Mouse (Mus musculus) hematopoietic stem cell, adult 5-6 weeks (primary cell): ENCODE results near the gene Slc38a8. TPM values are rescaled to one million over a fixed set of nuclear protein-coding genes. Genes with fewer than 3 reads are reported as not detected.

Source experiments
- total RNA-seq: library from RNA; stranded (forward); fragments of 172-1452, 232-1000 nt; gene quantifications from 2 replicates; pipeline ENCODE4 v1.2.3, GENCODE M21; 2017

Gene Slc38a8
- total RNA-seq, 1 experiment from 2014 or later: not detected

Other genes starting within 250 kb of the Slc38a8 start
- 99.6 and 101 TPM in 2 replicates for gene Hsbp1, start 157.2 kb downstream of the Slc38a8 start, total RNA-seq
- gene Mlycd, start 106.8 kb downstream of the Slc38a8 start, total RNA-seq: 4.1 and 10.1 TPM in 2 replicates
- gene Osgin1, start 67.6 kb downstream of the Slc38a8 start, total RNA-seq: 7.1 and 8.5 TPM in 2 replicates
- not detected in 2 replicates for gene Necab2, start 55.0 kb downstream of the Slc38a8 start, total RNA-seq
- gene Mbtps1, start 57.0 kb upstream of the Slc38a8 start, total RNA-seq: 45.5 and 51.2 TPM in 2 replicates
- gene Hsdl1, start 73.5 kb upstream of the Slc38a8 start, total RNA-seq: 28.0 and 31.6 TPM in 2 replicates
- not detected in 2 replicates for gene Dnaaf1, start 73.5 kb upstream of the Slc38a8 start, total RNA-seq
- gene Taf1c, start 103.5 kb upstream of the Slc38a8 start, total RNA-seq: 7.9 and 12.7 TPM in 2 replicates
- gene Adad2, start 111.0 kb upstream of the Slc38a8 start, total RNA-seq: not detected in 2 replicates
- gene Kcng4, start 134.0 kb upstream of the Slc38a8 start, total RNA-seq: not detected in 2 replicates
- not detected in 2 replicates for gene Wfdc1, start 164.7 kb upstream of the Slc38a8 start, total RNA-seq
- gene Atp2c2, start 198.3 kb upstream of the Slc38a8 start, total RNA-seq: not detected in 2 replicates